Mouse (Mus musculus) midbrain, postnatal 0 days (tissue): ENCODE measurements around the gene Glo1. TPM values are rescaled to one million over a fixed set of nuclear protein-coding genes. Genes with fewer than 3 reads are reported as not detected.

Experiments
- ATAC-seq: fragments of 200-750 bp; cut with Nextera tagmentation; 2 replicates; pipeline ENCODE4 v1.8.0; 2017; ENCODE audit warnings: moderate number of reproducible peaks, mild to moderate bottlenecking, moderate TSS enrichment, moderate library complexity; ENCODE audit not compliant: low FRiP score
- DNase-seq: peaks from one replicate; pipeline ENCODE4 v3.0.0-alpha.2; 2015; ENCODE audit warnings: low spot score
- H3K27ac ChIP-seq: fragments of 300-500 bp; sonication (generic); 2 replicates; pipeline ENCODE4 v1.5.1; 2014; ENCODE audit warnings: low read depth, mild to moderate bottlenecking, low read length, mixed read lengths
- H3K27me3 ChIP-seq: fragments of 300-500 bp; sonication (generic); 2 replicates; pipeline ENCODE4 v1.6.1; 2014; ENCODE audit warnings: low read length, control low read depth, mixed read lengths; ENCODE audit not compliant: insufficient read depth
- H3K36me3 ChIP-seq: fragments of 300-500 bp; sonication (generic); 2 replicates; pipeline ENCODE4 v1.6.1; 2014; ENCODE audit warnings: low read length, control low read depth, mixed read lengths; ENCODE audit not compliant: insufficient read depth
- H3K4me1 ChIP-seq: fragments of 300-500 bp; sonication (generic); 2 replicates; pipeline ENCODE4 v1.6.1; 2014; ENCODE audit warnings: mild to moderate bottlenecking, control low read depth, antibody characterized with exemption, low read length, mixed read lengths; ENCODE audit not compliant: insufficient read depth
- H3K4me2 ChIP-seq: fragments of 300-500 bp; sonication (generic); 2 replicates; pipeline ENCODE4 v1.6.1; 2014; ENCODE audit warnings: low read depth, mild to moderate bottlenecking, low read length, mixed read lengths; ENCODE audit not compliant: poor library complexity, severe bottlenecking
- H3K4me3 ChIP-seq: fragments of 300-500 bp; sonication (generic); 2 replicates; pipeline ENCODE4 v1.5.1; 2014; ENCODE audit warnings: low read depth, mild to moderate bottlenecking, low read length, moderate library complexity
- H3K9ac ChIP-seq: fragments of 300-500 bp; sonication (generic); replicated peaks from 2 replicates; pipeline ENCODE4 v1.6.1; 2014; ENCODE audit warnings: mild to moderate bottlenecking, low read length, moderate library complexity, mixed read lengths; ENCODE audit not compliant: poor library complexity, severe bottlenecking
- H3K9me3 ChIP-seq: fragments of 300-500 bp; sonication (generic); 2 replicates; pipeline ENCODE4 v1.6.1; 2016; ENCODE audit warnings: low read length, control low read depth
- CTCF ChIP-seq: IDR thresholded peaks from 2 replicates; pipeline ENCODE4 v1.5.1; 2016; ENCODE audit warnings: antibody characterized with exemption, mild to moderate bottlenecking
- WGBS: fragments of 180-500 bp; shearing (Covaris S2); extraction: QIAGEN DNeasy Blood & Tissue Kit; methylation state at CpG from one replicate; pipeline ENCODE4 v1.1.7; 2014; 5-methylcytosine and 5-hydroxymethylcytosine counted together
- polyA plus RNA-seq: library from polyadenylated mRNA; unstranded; fragments of >200 nt; fragmentation: Nextera tagmentation; extraction: Ambion mirVana; gene quantifications from 2 replicates; pipeline ENCODE4 v1.2.1, GENCODE M21; 2015
- total RNA-seq: library from RNA; depleted of rRNA; stranded (reverse); fragments of >200 nt; gene quantifications from 2 replicates; pipeline ENCODE4 v1.2.3, GENCODE M21; 2014

Glo1 gene
- total and polyA plus RNA-seq, 2 experiments from 2014 or later = 148 to 197 TPM

DNA sequence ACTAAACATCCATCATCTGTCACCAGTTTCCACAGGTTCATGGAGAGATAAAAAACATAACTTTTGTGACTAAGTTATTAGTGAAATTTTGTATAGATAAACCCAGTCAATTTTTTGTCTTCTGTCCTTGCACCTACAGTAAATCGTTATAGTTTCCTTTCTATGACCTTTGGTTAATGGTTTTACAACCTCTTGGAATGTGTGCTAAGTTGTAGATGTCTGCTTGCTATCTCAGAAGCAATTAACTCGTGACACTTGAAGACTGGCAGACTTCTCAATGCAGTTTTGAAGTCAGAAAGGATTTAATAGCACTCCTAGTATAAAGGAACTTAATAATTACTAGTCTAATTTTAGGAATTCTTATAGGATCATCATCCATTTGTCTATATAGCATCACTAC lies 6.1 kb downstream of the Glo1 start:
- no peak for DNase-seq
- no peaks in the 10 kb centered on the region for H3K4me1 ChIP-seq
- H3K4me3 ChIP-seq = no peak overlapping the region
- no peaks in the 10 kb centered on the region for H3K9me3 ChIP-seq
- no peaks in the 10 kb centered on the region for H3K27me3 ChIP-seq
- no peak overlapping the region for H3K4me2 ChIP-seq
- no peak for TF ChIP-seq CTCF
- ATAC-seq = no peak
- H3K27ac ChIP-seq = no peak overlapping the region
- 76% methylated on average over 2 of the region's 2 CpGs for WGBS
- H3K36me3 ChIP-seq = no peaks in the 10 kb centered on the region
- H3K9ac ChIP-seq = no peak overlapping the region

DNA sequence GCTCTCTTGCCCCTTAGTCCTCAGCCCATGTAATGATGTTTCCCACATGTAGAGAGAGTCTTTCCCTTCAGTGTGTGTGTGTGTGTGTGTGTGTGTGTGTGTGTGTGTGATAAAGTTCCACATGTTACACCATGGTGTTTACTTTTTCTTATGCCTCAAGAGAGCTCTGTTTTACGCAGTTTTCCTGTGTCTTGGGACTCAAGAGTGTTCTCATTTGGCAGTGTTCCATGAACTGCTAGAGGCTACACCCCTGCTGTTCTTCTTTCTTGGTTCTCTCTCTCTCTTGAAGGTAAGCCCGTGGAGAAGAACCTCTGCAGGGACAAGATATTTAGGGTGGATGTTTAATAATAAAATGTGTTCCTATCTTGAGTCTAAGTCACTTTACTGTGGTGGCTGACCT lies 7.5 kb downstream of the Glo1 start:
- 52% methylated on average over 2 of the region's 2 CpGs for WGBS
- DNase-seq (no peak), ATAC-seq (no peak)
- H3K27me3 ChIP-seq = no peaks in the 10 kb centered on the region
- no peaks in the 10 kb centered on the region for H3K36me3 ChIP-seq
- H3K9me3 ChIP-seq = no peaks in the 10 kb centered on the region
- no peaks in the 10 kb centered on the region for H3K4me1 ChIP-seq
- no peak overlapping the region for H3K4me2 ChIP-seq
- TF ChIP-seq CTCF = no peak
- H3K4me3 ChIP-seq = no peak overlapping the region
- H3K9ac ChIP-seq = no peak overlapping the region
- H3K27ac ChIP-seq = no peak overlapping the region

DNA sequence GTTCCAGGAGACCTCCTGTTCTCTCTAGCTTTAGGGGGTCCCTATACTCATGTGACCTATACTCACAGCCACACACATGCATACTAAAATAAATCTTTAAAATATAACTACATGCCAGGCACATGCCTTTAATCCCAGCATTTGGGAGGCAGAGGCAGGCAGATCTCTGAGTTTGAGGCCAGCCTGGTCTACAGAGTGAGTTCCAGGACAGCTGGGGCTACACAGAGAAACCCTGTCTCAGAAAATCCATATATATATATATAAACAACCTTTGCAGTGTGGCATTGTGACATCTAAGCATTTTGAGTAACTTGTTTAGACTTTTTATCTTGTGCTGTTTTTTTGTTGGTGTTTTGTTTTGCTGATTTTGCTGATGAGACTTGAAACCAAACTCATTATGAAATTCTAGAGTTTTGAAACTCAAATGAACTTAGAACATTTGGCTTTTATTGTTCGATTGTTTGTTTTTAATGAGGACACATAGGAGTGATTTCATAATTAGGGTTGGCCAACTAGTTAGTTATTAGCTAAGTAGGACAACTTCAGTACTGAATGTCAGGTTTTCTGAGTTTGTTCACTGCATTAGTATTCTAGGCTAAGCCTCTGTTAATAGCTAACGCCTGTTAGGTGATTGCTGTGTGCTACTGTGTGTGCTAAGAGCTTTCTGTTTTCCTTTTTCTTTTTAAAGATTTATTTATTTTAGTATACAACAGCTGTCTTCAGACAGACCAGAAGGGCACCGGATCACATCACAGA lies 8.4 kb downstream of the Glo1 start:
- Histone ChIP-seq H3K4me3 (no peak overlapping the region), H3K27ac (no peak overlapping the region), H3K9me3 (no peaks in the 10 kb centered on the region), H3K36me3 (no peaks in the 10 kb centered on the region), H3K4me1 (no peaks in the 10 kb centered on the region), H3K27me3 (no peaks in the 10 kb centered on the region), H3K9ac (no peak overlapping the region), H3K4me2 (no peak overlapping the region)
- whole genome bisulfite sequencing = 85% methylated on average over 3 of the region's 3 CpGs
- TF ChIP-seq CTCF = no peak
- DNase-seq (no peak), ATAC-seq (no peak)

DNA sequence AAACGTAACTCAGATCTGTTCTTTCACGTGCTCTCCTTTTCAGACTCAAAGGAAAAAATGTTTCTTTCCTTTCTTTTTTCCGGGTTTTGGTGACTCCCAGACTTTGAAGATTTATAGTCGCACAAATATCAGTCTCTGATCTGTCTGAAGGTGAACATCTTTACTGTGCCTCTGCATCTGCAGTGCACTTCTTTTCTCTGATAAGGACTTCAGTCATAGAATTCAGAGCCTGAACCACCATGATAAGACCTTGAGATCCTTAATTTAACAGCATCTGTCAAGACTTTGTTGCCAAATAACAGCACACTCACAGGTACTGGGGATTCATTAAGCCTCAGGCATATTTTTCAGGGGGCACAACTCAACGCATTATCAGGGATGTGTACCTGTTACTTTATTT lies 10.5 kb downstream of the Glo1 start:
- no peak overlapping the region for H3K4me3 ChIP-seq
- 87% methylated on average over 5 of the region's 5 CpGs for WGBS
- H3K4me2 ChIP-seq = no peak overlapping the region
- H3K36me3 ChIP-seq = no peaks in the 10 kb centered on the region
- H3K9ac ChIP-seq = no peak overlapping the region
- TF ChIP-seq CTCF = no peak
- H3K4me1 ChIP-seq = no peaks in the 10 kb centered on the region
- no peak overlapping the region for H3K27ac ChIP-seq
- H3K9me3 ChIP-seq = no peaks in the 10 kb centered on the region
- no peak for DNase-seq
- no peaks in the 10 kb centered on the region for H3K27me3 ChIP-seq
- no peak for ATAC-seq

DNA sequence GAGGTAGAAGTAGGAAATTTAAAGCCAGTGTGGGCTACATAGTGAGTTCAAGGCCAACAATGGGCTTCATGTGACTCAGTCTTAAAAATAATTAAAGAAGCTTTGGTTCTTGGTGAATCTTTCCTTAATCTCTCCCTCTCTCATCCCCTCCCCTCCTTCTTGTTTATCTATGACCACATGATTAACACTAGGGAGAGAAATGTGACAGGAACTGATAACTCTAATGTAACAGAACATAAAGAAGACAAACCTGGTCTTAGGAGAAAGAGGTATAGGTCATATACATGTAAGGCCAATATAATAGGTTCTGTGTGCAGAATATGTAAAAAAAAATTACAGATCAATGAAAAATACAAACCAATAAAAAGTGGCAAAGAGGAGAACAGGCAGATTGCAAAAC lies 13.3 kb downstream of the Glo1 start:
- Histone ChIP-seq H3K27me3 (no peaks in the 10 kb centered on the region), H3K4me3 (no peak overlapping the region), H3K9me3 (no peaks in the 10 kb centered on the region), H3K4me1 (no peaks in the 10 kb centered on the region), H3K4me2 (no peak overlapping the region), H3K36me3 (no peaks in the 10 kb centered on the region), H3K27ac (no peak overlapping the region), H3K9ac (no peak overlapping the region)
- no peak for DNase-seq
- no peak for TF ChIP-seq CTCF
- ATAC-seq = no peak

DNA sequence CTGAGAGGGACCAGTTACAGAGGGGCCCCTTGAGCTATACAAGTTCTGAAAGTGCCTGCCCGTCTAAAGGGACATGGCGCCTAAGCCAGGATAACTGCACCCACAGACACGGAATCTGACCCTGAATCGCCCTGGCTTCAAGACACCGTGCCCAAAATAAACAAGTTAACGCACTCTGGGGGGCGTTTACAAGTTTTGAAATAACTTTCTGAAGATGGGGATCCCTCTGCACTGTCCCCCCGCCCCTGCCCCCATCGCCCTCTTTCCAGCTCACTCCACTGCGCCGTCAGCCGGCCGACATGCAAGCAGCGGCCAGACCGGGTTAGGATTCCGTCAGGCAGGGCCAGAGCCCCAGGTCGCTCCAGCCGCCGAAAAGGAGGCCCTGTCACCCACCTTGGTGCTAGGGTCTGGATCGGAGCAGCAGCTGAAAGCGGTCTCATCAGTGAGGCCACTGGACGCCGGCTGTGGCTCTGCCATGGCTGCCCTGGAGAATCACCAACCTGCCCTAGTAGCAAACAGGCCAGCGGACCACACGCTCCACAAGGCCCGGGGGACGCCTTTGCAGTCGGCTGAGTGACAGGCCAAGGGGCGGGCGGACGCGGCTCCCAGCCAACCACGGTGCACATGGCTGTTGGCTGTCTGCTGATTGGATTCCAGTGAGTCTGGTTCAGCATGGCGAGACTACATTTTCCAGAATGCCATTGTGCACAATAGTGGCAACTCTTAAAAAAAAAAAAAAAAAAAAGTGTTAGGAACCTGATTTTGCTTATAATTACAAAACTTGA lies 14.4 kb downstream of the Glo1 start:
- Histone ChIP-seq H3K9ac (peak overlapping the region; percentile 70), H3K4me2 (peak overlapping the region; percentile 74), H3K9me3 (no peaks in the 10 kb centered on the region), H3K27me3 (no peaks in the 10 kb centered on the region), H3K4me1 (no peaks in the 10 kb centered on the region), H3K27ac (peak overlapping the region; percentile 74), H3K4me3 (peak overlapping the region; percentile 65), H3K36me3 (no peaks in the 10 kb centered on the region)
- peak; percentile 98 for DNase-seq
- peak; percentile 100 for ATAC-seq
- WGBS = under 1% methylated on average over 34 of the region's 34 CpGs
- peak; percentile 46 for TF ChIP-seq CTCF
